Mouse (Mus musculus) embryonic facial prominence, embryonic 15.5 days (tissue): ENCODE measurements at regions not wholly inside any gene's neighbourhood (a gene's known extent, or its start where the extent isn't known, plus 50 kb on each side); places are given as distances from the start of the nearest gene placed in this dataset.

Source experiments
- ATAC-seq: fragments of 200-750 bp; cut with Nextera tagmentation; 2 replicates; pipeline ENCODE4 v1.8.0; 2017; ENCODE audit warnings: low read depth, moderate TSS enrichment; ENCODE audit not compliant: insufficient number of reproducible peaks, low FRiP score, low TSS enrichment
- H3K27ac ChIP-seq: fragments of 300-500 bp; sonication (generic); replicated peaks from 2 replicates; pipeline ENCODE4 v1.5.1; 2015; ENCODE audit warnings: mild to moderate bottlenecking, inconsistent platforms
- H3K27me3 ChIP-seq: fragments of 300-500 bp; sonication (generic); 2 replicates; pipeline ENCODE4 v1.6.1; 2015; ENCODE audit warnings: inconsistent platforms
- H3K36me3 ChIP-seq: fragments of 300-500 bp; sonication (generic); 2 replicates; pipeline ENCODE4 v1.6.1; 2015; ENCODE audit warnings: mild to moderate bottlenecking, inconsistent platforms
- H3K4me1 ChIP-seq: fragments of 300-500 bp; sonication (generic); 2 replicates; pipeline ENCODE4 v1.6.1; 2015; ENCODE audit warnings: inconsistent platforms
- H3K4me2 ChIP-seq: fragments of 300-500 bp; sonication (generic); replicated peaks from 2 replicates; pipeline ENCODE4 v1.6.1; 2015; ENCODE audit warnings: mild to moderate bottlenecking, inconsistent platforms
- H3K4me3 ChIP-seq: fragments of 300-500 bp; sonication (generic); replicated peaks from 2 replicates; pipeline ENCODE4 v1.5.1; 2015; ENCODE audit warnings: mild to moderate bottlenecking, inconsistent platforms
- H3K9ac ChIP-seq: fragments of 300-500 bp; sonication (generic); 2 replicates; pipeline ENCODE4 v1.6.1; 2015; ENCODE audit warnings: inconsistent platforms
- H3K9me3 ChIP-seq: fragments of 300-500 bp; sonication (generic); replicated peaks from 2 replicates; pipeline ENCODE4 v1.6.1; 2016; ENCODE audit warnings: inconsistent platforms
- WGBS: fragments of 180-500 bp; shearing (Covaris S2); methylation state at CpG from one replicate; pipeline ENCODE4 v1.1.7; 2015; 5-methylcytosine and 5-hydroxymethylcytosine counted together

- no peaks in the 10 kb centered on the region for H3K9me3 ChIP-seq
- ATAC-seq: no peak
- no peaks in the 10 kb centered on the region for H3K27me3 ChIP-seq
- 71% methylated on average over 4 of the region's 4 CpGs for WGBS
- H3K27ac ChIP-seq: no peak overlapping the region
- no peak overlapping the region for H3K4me3 ChIP-seq
- no peak overlapping the region for H3K4me2 ChIP-seq
- no peaks in the 10 kb centered on the region for H3K36me3 ChIP-seq
- no peak overlapping the region for H3K9ac ChIP-seq
- H3K4me1 ChIP-seq: no peaks in the 10 kb centered on the region
Observed at GRCm38 (mm10) chr2:48468895-48469294, 345.0 kb upstream of the Acvr2a start.

- no peaks in the 10 kb centered on the region for H3K27me3 ChIP-seq
- no peaks in the 10 kb centered on the region for H3K9me3 ChIP-seq
- 83% methylated on average over 4 of the region's 4 CpGs for WGBS
- no peak for ATAC-seq
- no peaks in the 10 kb centered on the region for H3K36me3 ChIP-seq
- H3K9ac ChIP-seq: no peak overlapping the region
- H3K4me2 ChIP-seq: no peak overlapping the region
- no peaks in the 10 kb centered on the region for H3K4me1 ChIP-seq
- H3K4me3 ChIP-seq: no peak overlapping the region
- H3K27ac ChIP-seq: no peak overlapping the region
Observed at GRCm38 (mm10) chr2:48469357-48469756, 344.6 kb upstream of the Acvr2a start.

- no peak overlapping the region for H3K27ac ChIP-seq
- 66% methylated on average over 3 of the region's 3 CpGs for WGBS
- H3K4me2 ChIP-seq: no peak overlapping the region
- H3K9me3 ChIP-seq: no peaks in the 10 kb centered on the region
- no peaks in the 10 kb centered on the region for H3K36me3 ChIP-seq
- no peaks in the 10 kb centered on the region for H3K4me1 ChIP-seq
- no peak overlapping the region for H3K9ac ChIP-seq
- H3K4me3 ChIP-seq: no peak overlapping the region
- no peak for ATAC-seq
- no peaks in the 10 kb centered on the region for H3K27me3 ChIP-seq
Observed at GRCm38 (mm10) chr2:48473102-48473501, 340.8 kb upstream of the Acvr2a start.

- no peak overlapping the region for H3K4me3 ChIP-seq
- H3K9me3 ChIP-seq: no peaks in the 10 kb centered on the region
- no peaks in the 10 kb centered on the region for H3K36me3 ChIP-seq
- no peak overlapping the region for H3K27ac ChIP-seq
- H3K4me2 ChIP-seq: no peak overlapping the region
- no peaks in the 10 kb centered on the region for H3K27me3 ChIP-seq
- no peak for ATAC-seq
- WGBS: 84% methylated on average over 4 of the region's 4 CpGs
- H3K4me1 ChIP-seq: no peaks in the 10 kb centered on the region
- no peak overlapping the region for H3K9ac ChIP-seq
Observed at GRCm38 (mm10) chr2:48474642-48475041, 339.3 kb upstream of the Acvr2a start.

DNA sequence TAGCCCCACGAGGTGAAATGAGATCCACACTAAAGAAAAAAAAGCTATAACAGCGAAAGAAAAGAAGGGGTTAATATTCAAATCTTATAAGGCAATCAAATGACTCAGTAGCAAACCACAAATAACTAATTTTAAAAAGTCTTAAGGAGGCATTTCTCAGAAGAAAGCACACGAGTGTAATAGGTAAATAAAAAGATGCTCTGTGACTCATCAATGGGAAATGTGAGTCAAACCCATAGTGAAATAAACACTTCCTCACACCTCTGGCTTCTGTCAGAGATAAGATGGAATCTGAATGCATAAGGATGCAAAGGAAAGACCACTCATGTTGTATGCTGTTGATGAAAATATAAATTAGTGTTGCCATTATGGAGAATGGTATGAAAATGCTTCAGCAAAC lies 337.1 kb upstream of the Acvr2a start:
- Histone ChIP-seq H3K9me3 (no peaks in the 10 kb centered on the region), H3K4me2 (no peak overlapping the region), H3K4me1 (peaks cover 12% of the 10 kb centered on the region), H3K27ac (no peak overlapping the region), H3K27me3 (no peaks in the 10 kb centered on the region), H3K4me3 (no peak overlapping the region), H3K36me3 (no peaks in the 10 kb centered on the region), H3K9ac (no peak overlapping the region)
- 26% methylated on average over 3 of the region's 3 CpGs for WGBS
- no peak for ATAC-seq

DNA sequence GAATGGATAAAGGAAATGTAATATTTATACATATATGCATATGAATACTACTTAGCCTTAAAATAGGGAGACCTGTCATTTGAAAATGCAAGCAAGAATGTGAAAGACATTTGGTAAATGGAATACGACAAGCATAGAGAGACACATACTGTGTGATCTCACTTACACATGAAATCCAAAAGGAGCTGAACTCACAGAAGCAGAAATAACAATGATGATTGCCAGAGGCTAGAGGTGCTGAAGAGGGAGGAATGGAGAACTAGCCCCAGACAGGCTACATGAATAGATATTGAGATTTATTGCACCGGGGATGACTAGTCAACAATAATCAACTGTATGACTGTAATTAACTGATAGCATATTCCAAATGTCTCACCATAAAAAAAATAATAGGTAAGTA lies 336.6 kb upstream of the Acvr2a start:
- ATAC-seq: no peak
- WGBS: 66% methylated on average over 2 of the region's 2 CpGs

GRCm38 (mm10) chr2:48479601-48480000 lies 334.3 kb upstream of the Acvr2a start:
- Histone ChIP-seq H3K36me3 (no peaks in the 10 kb centered on the region), H3K9ac (no peak overlapping the region), H3K27me3 (no peaks in the 10 kb centered on the region), H3K4me1 (peaks cover 12% of the 10 kb centered on the region), H3K4me3 (no peak overlapping the region), H3K4me2 (no peak overlapping the region), H3K27ac (no peak overlapping the region), H3K9me3 (no peaks in the 10 kb centered on the region)
- 85% methylated on average over 1 of the region's 1 CpGs for WGBS
- ATAC-seq: no peak

More for the DNA sequence above, 336.6 kb upstream of the Acvr2a start:
- Histone ChIP-seq H3K9ac (no peak overlapping the region), H3K27ac (no peak overlapping the region), H3K36me3 (no peaks in the 10 kb centered on the region), H3K27me3 (no peaks in the 10 kb centered on the region), H3K4me3 (no peak overlapping the region), H3K4me1 (peaks cover 12% of the 10 kb centered on the region), H3K9me3 (no peaks in the 10 kb centered on the region), H3K4me2 (no peak overlapping the region)

GRCm38 (mm10) chr2:48480428-48481191 lies 333.3 kb upstream of the Acvr2a start:
- no peak for ATAC-seq
- H3K4me3 ChIP-seq: no peak overlapping the region
- 47% methylated on average over 9 of the region's 9 CpGs for WGBS
- H3K4me2 ChIP-seq: no peak overlapping the region
- H3K36me3 ChIP-seq: no peaks in the 10 kb centered on the region
- no peak overlapping the region for H3K9ac ChIP-seq
- no peaks in the 10 kb centered on the region for H3K9me3 ChIP-seq
- H3K4me1 ChIP-seq: peaks cover 12% of the 10 kb centered on the region
- H3K27ac ChIP-seq: 0 out of 2 replicates have a peak overlapping the region, but pooled peaks have one; percentile 17
- H3K27me3 ChIP-seq: no peaks in the 10 kb centered on the region

DNA sequence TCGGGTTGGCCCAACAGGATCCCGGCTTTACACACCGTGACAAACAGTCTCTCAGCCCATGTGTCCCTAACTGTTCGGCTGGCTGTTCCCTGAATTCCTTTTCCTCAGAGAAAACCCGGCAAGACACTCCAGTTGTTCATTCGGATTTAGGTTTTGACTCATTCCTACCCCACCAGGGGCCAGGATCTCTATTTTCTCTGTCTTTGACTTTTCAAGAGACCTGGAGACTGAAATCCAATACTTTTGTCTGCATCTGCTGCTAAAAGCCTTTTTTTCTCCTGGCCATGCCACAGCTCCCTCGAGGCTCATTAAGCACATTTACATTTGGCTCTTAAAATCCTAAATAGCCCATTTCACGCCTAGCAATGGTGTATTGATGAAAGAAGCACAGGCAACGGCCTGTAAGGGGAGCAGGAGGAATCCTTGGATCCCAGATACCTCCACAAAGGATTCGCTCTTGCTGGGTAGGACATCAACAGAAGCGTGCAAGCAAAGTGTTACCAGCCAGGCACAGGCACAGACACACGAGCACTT lies 332.6 kb upstream of the Acvr2a start:
- ATAC-seq: no peak
- no peak overlapping the region for H3K4me2 ChIP-seq
- H3K9ac ChIP-seq: no peak overlapping the region

DNA sequence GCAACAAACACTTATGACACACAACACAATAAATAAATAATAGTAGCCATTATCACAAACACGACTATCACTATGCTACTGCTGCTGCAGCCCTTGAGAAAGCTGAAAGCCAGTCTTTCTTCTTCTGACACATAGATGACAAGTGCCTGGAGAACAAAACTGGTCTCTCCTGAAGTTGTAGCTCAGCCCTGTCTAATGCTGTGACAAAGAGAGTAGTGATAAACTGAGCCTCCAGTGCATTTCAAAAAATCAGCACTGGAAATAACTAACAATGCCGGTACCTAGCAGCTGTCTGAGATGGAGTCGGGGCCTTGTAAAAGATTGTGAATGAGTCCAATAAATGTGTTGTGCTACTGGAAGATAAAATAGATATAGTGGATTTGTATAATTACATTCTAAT lies 320.3 kb upstream of the Acvr2a start:
- WGBS: 55% methylated on average over 3 of the region's 3 CpGs
- H3K27ac ChIP-seq: no peak overlapping the region

More for the DNA sequence above, 332.6 kb upstream of the Acvr2a start:
- H3K36me3 ChIP-seq: no peaks in the 10 kb centered on the region
- H3K4me1 ChIP-seq: peaks cover 12% of the 10 kb centered on the region
- 0 out of 2 replicates have a peak overlapping the region, but pooled peaks have one; percentile 17 for H3K27ac ChIP-seq
- no peak overlapping the region for H3K4me3 ChIP-seq
- H3K9me3 ChIP-seq: no peaks in the 10 kb centered on the region
- no peaks in the 10 kb centered on the region for H3K27me3 ChIP-seq
- 15% methylated on average over 12 of the region's 12 CpGs for WGBS

GRCm38 (mm10) chr2:48494065-48494464 lies 319.8 kb upstream of the Acvr2a start:
- Histone ChIP-seq H3K4me3 (no peak overlapping the region), H3K27me3 (no peaks in the 10 kb centered on the region), H3K4me2 (no peak overlapping the region), H3K9me3 (no peaks in the 10 kb centered on the region), H3K4me1 (no peaks in the 10 kb centered on the region), H3K27ac (no peak overlapping the region), H3K36me3 (no peaks in the 10 kb centered on the region), H3K9ac (no peak overlapping the region)
- WGBS: 57% methylated on average over 2 of the region's 2 CpGs
- ATAC-seq: no peak

More for the DNA sequence above, 320.3 kb upstream of the Acvr2a start:
- H3K27me3 ChIP-seq: no peaks in the 10 kb centered on the region
- no peak overlapping the region for H3K4me2 ChIP-seq
- ATAC-seq: no peak
- H3K4me1 ChIP-seq: no peaks in the 10 kb centered on the region
- H3K9me3 ChIP-seq: no peaks in the 10 kb centered on the region
- no peak overlapping the region for H3K4me3 ChIP-seq
- no peak overlapping the region for H3K9ac ChIP-seq
- no peaks in the 10 kb centered on the region for H3K36me3 ChIP-seq

DNA sequence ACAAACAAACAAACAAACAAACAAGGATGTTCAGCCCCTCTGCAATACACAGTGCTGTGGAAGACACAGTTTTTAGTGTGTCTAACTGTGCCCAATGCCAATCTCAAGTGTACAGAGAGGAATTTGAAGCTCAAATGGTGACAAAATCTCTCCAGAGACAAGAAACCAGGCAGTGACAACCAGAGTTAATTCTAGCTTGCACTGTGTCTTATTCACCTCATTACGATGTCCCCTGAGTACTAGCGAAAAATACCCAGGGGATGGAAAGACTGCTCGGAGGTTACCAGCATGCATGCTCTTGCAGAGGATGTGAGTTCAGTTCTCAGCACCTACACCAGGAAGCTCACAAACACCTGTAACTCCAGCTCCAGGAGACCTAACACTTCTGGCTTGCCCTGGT lies 319.3 kb upstream of the Acvr2a start:
- H3K9me3 ChIP-seq: no peaks in the 10 kb centered on the region
- H3K36me3 ChIP-seq: no peaks in the 10 kb centered on the region
- H3K4me2 ChIP-seq: no peak overlapping the region
- H3K9ac ChIP-seq: no peak overlapping the region
- H3K27ac ChIP-seq: no peak overlapping the region
- no peak overlapping the region for H3K4me3 ChIP-seq
- no peaks in the 10 kb centered on the region for H3K4me1 ChIP-seq
- H3K27me3 ChIP-seq: no peaks in the 10 kb centered on the region
- no peak for ATAC-seq
- WGBS: 89% methylated on average over 3 of the region's 3 CpGs
